Mouse (Mus musculus): ENCODE measurements around the gene Angptl6.
A peak's percentile ranks its signal among the peaks of the same experiment; 100 is the strongest.

Gene Angptl6

GRCm38 (mm10) chr9:20879097-20879792 lies at the start of gene Angptl6:
Gene Angptl6 (minus strand): TSS chr9:20879727.
- no peak for DNase-seq (ENCODE audit: low read depth)

- no peak for DNase-seq (ENCODE audit: low read depth)
Observed at GRCm38 (mm10) chr9:20923258-20923657, 43.7 kb upstream of the Angptl6 start.

GRCm38 (mm10) chr9:20916160-20916559 lies 36.6 kb upstream of the Angptl6 start:
- DNase-seq (ENCODE audit: low read depth), result peak; percentile 43

GRCm38 (mm10) chr9:20909948-20910347 lies 30.4 kb upstream of the Angptl6 start:
- no peak for DNase-seq (ENCODE audit: low read depth)

GRCm38 (mm10) chr9:20902174-20902491 lies 22.6 kb upstream of the Angptl6 start:
- no peak for DNase-seq (ENCODE audit: low read depth)

- no peak for DNase-seq (ENCODE audit: low read depth)
Observed at GRCm38 (mm10) chr9:20901466-20902173, 22.1 kb upstream of the Angptl6 start.

GRCm38 (mm10) chr9:20898511-20899073 lies 19.1 kb upstream of the Angptl6 start, which contains the start of gene Eif3g:
Gene Eif3g (minus strand): TSS chr9:20898623.
- peak; percentile 80 for DNase-seq (ENCODE audit: low read depth)

GRCm38 (mm10) chr9:20897736-20898510 lies 18.4 kb upstream of the Angptl6 start:
- DNase-seq (ENCODE audit: low read depth), result no peak

- DNase-seq (ENCODE audit: low read depth), result no peak
Observed at GRCm38 (mm10) chr9:20895382-20895781, 15.9 kb upstream of the Angptl6 start.

GRCm38 (mm10) chr9:20894629-20895028 lies 15.1 kb upstream of the Angptl6 start:
- no peak for DNase-seq (ENCODE audit: low read depth)

- DNase-seq (ENCODE audit: low read depth), result no peak
Observed at GRCm38 (mm10) chr9:20893590-20894343, 14.2 kb upstream of the Angptl6 start.

- no peak for DNase-seq (ENCODE audit: low read depth)
Observed at GRCm38 (mm10) chr9:20893069-20893468, 13.5 kb upstream of the Angptl6 start.

GRCm38 (mm10) chr9:20892104-20892653 lies 12.7 kb upstream of the Angptl6 start:
- no peak for DNase-seq (ENCODE audit: low read depth)

- DNase-seq (ENCODE audit: low read depth), result no peak
Observed at GRCm38 (mm10) chr9:20891339-20892103, 12.0 kb upstream of the Angptl6 start.

- no peak for DNase-seq (ENCODE audit: low read depth)
Observed at GRCm38 (mm10) chr9:20890411-20890810, 10.9 kb upstream of the Angptl6 start.

- DNase-seq (ENCODE audit: low read depth), result no peak
Observed at GRCm38 (mm10) chr9:20889185-20890141, 9.9 kb upstream of the Angptl6 start.

GRCm38 (mm10) chr9:20888386-20888765 lies 8.8 kb upstream of the Angptl6 start:
- no peak for DNase-seq (ENCODE audit: low read depth)

- peak; percentile 90 for DNase-seq (ENCODE audit: low read depth)
Observed at GRCm38 (mm10) chr9:20887704-20888385, 8.3 kb upstream of the Angptl6 start, which contains the start of gene Ppan. Gene Ppan (plus strand): TSS chr9:20888175.

GRCm38 (mm10) chr9:20887191-20887590 lies 7.7 kb upstream of the Angptl6 start:
- no peak for DNase-seq (ENCODE audit: low read depth)

All from c-Kit-positive CD71-negative TER-119-negative erythroid progenitor cells, embryonic 14.5 days (primary cell).